Mouse (Mus musculus) embryo, embryonic 11 days (tissue): ENCODE data around the gene Gm10112.

Experiments used
- DNase-seq: peaks from one replicate; pipeline ENCODE4 v3.0.0-alpha.2; 2015

Gm10112 gene

DNA sequence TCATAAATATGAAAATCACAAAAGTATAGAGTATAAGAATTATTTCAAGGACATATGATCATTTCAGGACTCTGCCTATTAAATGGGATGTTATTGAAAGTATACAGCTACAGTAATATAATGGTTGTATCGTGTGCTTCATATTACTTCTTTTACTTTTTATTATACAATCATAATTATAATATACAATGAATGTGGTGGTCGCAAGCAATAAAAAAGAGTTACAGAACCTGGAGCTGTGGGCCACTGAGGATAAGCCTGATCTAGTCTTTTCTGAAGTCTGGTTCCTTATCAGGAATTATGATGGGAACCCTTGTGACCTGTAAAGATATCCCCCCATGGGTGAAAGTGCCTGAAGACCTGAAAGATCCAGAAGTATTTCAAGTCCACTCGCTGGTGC is at the start of gene Gm10112:
Gene Gm10112 (plus strand): TSS at position 301 of the 400 bp plus-strand sequence.
- no peak for DNase-seq

DNA sequence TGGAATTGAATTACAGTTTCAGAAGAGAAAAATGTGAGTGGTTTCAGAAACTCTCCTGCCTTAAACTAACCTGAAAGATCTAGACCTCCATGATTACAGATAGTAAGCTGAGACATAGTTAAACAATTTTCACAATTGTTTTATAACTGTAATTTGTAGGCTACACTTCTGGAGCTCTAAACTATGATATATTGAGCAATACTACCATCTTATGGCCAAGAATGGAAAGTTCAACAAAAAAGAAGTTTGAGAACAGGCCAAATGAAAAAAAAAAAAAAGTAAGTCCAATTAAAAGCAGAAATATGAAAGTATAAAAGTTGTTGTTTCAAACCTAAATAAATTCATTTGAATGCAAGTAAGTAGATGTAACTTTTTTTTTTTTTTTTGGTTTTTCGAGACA is 21.4 kb downstream of the Gm10112 start:
- DNase-seq, result no peak

- peak; percentile 37 for DNase-seq
Measured at GRCm38 (mm10) chrX:111196376-111196775, 28.2 kb downstream of the Gm10112 start.

DNA sequence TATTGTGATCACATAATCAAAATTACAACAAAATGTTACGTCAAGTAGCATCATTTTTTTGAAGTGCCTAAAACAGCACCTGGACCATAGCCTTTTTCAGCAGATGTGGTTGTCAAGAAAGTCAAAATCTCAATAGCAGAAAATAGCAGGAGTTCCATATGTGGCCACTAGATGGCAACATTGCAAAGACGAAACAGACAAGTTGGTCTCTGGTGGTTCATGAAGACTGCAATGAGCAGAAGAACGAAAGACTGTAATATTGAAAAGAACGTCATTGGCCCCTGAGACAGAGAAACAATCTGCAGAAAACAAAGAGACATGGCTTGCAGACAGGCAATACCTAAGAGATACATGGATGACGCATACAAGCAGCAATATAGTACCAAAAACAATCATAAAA is 42.1 kb downstream of the Gm10112 start:
- DNase-seq, result peak; percentile 45
